Mouse (Mus musculus): Measurements from ENCODE around the gene Ces1f.
"Not testable (repeated sequence)": the region's sequence is repeated elsewhere in the genome, so short reads cannot be mapped to it uniquely, and the experiment has no call there.

The Ces1f gene

GRCm38 (mm10) chr8:93279556-93279955, at the start of gene Ces1f:
Gene Ces1f (minus strand): TSS chr8:93279747.
- no peak for DNase-seq (ENCODE audit: low read depth, low spot score)

GRCm38 (mm10) chr8:93325123-93325522, 45.6 kb upstream of the Ces1f start:
- DNase-seq (ENCODE audit: low read depth, low spot score): no peak

GRCm38 (mm10) chr8:93317031-93317430, 37.5 kb upstream of the Ces1f start:
- no peak for DNase-seq (ENCODE audit: low read depth, low spot score)

GRCm38 (mm10) chr8:93315557-93315956, 36.0 kb upstream of the Ces1f start:
- no peak for DNase-seq (ENCODE audit: low read depth, low spot score)

- DNase-seq (ENCODE audit: low read depth, low spot score): no peak
These were observed 4.3 kb upstream of the Ces1f start for GRCm38 (mm10) chr8:93283896-93284295.

GRCm38 (mm10) chr8:93282349-93282748, 2.8 kb upstream of the Ces1f start:
- no peak for DNase-seq (ENCODE audit: low read depth, low spot score)

- DNase-seq (ENCODE audit: low read depth, low spot score): no peak
These were observed 1.3 kb downstream of the Ces1f start for GRCm38 (mm10) chr8:93278176-93278805.

- no peak for DNase-seq (ENCODE audit: low read depth, low spot score)
These were observed 4.9 kb downstream of the Ces1f start for GRCm38 (mm10) chr8:93274609-93275008.

- no peak for DNase-seq (ENCODE audit: low read depth, low spot score)
These were observed 6.2 kb downstream of the Ces1f start for GRCm38 (mm10) chr8:93273321-93273720.

- no peak for DNase-seq (ENCODE audit: low read depth, low spot score)
These were observed 6.9 kb downstream of the Ces1f start for GRCm38 (mm10) chr8:93272686-93273085.

GRCm38 (mm10) chr8:93261436-93261835, 18.1 kb downstream of the Ces1f start:
- no peak for DNase-seq (ENCODE audit: low read depth, low spot score)

- DNase-seq (ENCODE audit: low read depth, low spot score): no peak
These were observed 27.1 kb downstream of the Ces1f start for GRCm38 (mm10) chr8:93252400-93252925.

- DNase-seq (ENCODE audit: low read depth, low spot score): no peak
These were observed 33.5 kb downstream of the Ces1f start for GRCm38 (mm10) chr8:93246057-93246456.

- no peak for DNase-seq (ENCODE audit: low read depth, low spot score)
These were observed 39.7 kb downstream of the Ces1f start for GRCm38 (mm10) chr8:93239884-93240283.

GRCm38 (mm10) chr8:93235681-93236080, 43.9 kb downstream of the Ces1f start:
- no peak for DNase-seq (ENCODE audit: low read depth, low spot score)

GRCm38 (mm10) chr8:93234706-93235105, 44.8 kb downstream of the Ces1f start:
- no peak for DNase-seq (ENCODE audit: low read depth, low spot score)

- no peak for DNase-seq (ENCODE audit: low read depth, low spot score)
These were observed 45.5 kb downstream of the Ces1f start for GRCm38 (mm10) chr8:93234068-93234467.

GRCm38 (mm10) chr8:93229446-93229845, 50.1 kb downstream of the Ces1f start, which contains the start of gene Ces1e:
Gene Ces1e (minus strand): TSS chr8:93229619.
- DNase-seq (ENCODE audit: low read depth, low spot score): no peak

GRCm38 (mm10) chr8:93228673-93229370, 50.7 kb downstream of the Ces1f start:
- no peak for DNase-seq (ENCODE audit: low read depth, low spot score)

- DNase-seq (ENCODE audit: low read depth, low spot score): not testable (repeated sequence)
These were observed 53.1 kb downstream of the Ces1f start for GRCm38 (mm10) chr8:93226471-93226870.

- DNase-seq (ENCODE audit: low read depth, low spot score): no peak
These were observed 57.7 kb downstream of the Ces1f start for GRCm38 (mm10) chr8:93221896-93222295.

GRCm38 (mm10) chr8:93217867-93218266, 61.7 kb downstream of the Ces1f start:
- DNase-seq (ENCODE audit: low read depth, low spot score): no peak

- no peak for DNase-seq (ENCODE audit: low read depth, low spot score)
These were observed 62.2 kb downstream of the Ces1f start for GRCm38 (mm10) chr8:93217375-93217774.
